Mouse (Mus musculus) ES-E14 (cell line): Measurements from ENCODE around the gene Wars. TPM values are rescaled to one million over a fixed set of nuclear protein-coding genes. Genes with fewer than 3 reads are reported as not detected.

Experiments
- DNase-seq: peaks from one replicate; pipeline ENCODE4 v3.0.0-alpha.2; 2013; ENCODE audit warnings: low read depth, low spot score
- H3K27ac ChIP-seq: 2 replicates; pipeline ENCODE4 v1.5.1; 2012; ENCODE audit warnings: low read depth, mild to moderate bottlenecking, low read length, moderate library complexity, mixed read lengths; ENCODE audit not compliant: poor library complexity, insufficient read depth, severe bottlenecking
- H3K36me3 ChIP-seq: 2 replicates; pipeline ENCODE4 v1.6.1; 2012; ENCODE audit warnings: mild to moderate bottlenecking, low read length, moderate library complexity, mixed read lengths; ENCODE audit not compliant: control insufficient read depth, poor library complexity, insufficient read depth, severe bottlenecking
- H3K4me1 ChIP-seq, 2 experiments: fragments of 150-350 bp in 1 of 2; sonication (generic) in 1 of 2; 2 replicates each; pipeline ENCODE4 v1.6.1; 2012; ENCODE audit warnings: low read length in 2 of 2, mild to moderate bottlenecking in 1 of 2, mixed read lengths in 1 of 2; ENCODE audit not compliant: control insufficient read depth in 2 of 2, insufficient read depth in 2 of 2, poor library complexity in 1 of 2
- H3K4me3 ChIP-seq, 2 experiments: fragments of 150-350 bp in 1 of 2; sonication (generic) in 1 of 2; 2 replicates each; pipeline ENCODE4 v1.5.1; 2012; ENCODE audit warnings: low read length in 2 of 2, low read depth in 1 of 2, mild to moderate bottlenecking in 1 of 2, mixed read lengths in 1 of 2; ENCODE audit not compliant: insufficient read depth in 1 of 2, poor library complexity in 1 of 2, severe bottlenecking in 1 of 2
- H3K9ac ChIP-seq: 2 replicates; pipeline ENCODE4 v1.6.1; 2012; ENCODE audit warnings: low read depth, mild to moderate bottlenecking, low read length, mixed read lengths; ENCODE audit not compliant: poor library complexity, insufficient read depth, severe bottlenecking
- H3K9me3 ChIP-seq: fragments of 150-350 bp; sonication (generic); 2 replicates; pipeline ENCODE4 v1.6.1; 2012; ENCODE audit warnings: low read depth, mild to moderate bottlenecking, low read length; ENCODE audit not compliant: control insufficient read depth, insufficient read depth
- CHD2 ChIP-seq: IDR thresholded peaks from 2 replicates; pipeline ENCODE4 v1.6.1; 2014; ENCODE audit warnings: mild to moderate bottlenecking, low read depth, low read length, inconsistent platforms
- HCFC1 ChIP-seq: IDR thresholded peaks from 2 replicates; pipeline ENCODE4 v1.6.1; 2012; ENCODE audit warnings: low read length, inconsistent platforms, borderline replicate concordance; ENCODE audit not compliant: insufficient read depth
- MAFK ChIP-seq: IDR thresholded peaks from 2 replicates; pipeline ENCODE4 v1.6.1; 2014; ENCODE audit warnings: mild to moderate bottlenecking, low read depth, low read length, inconsistent platforms; ENCODE audit not compliant: insufficient read depth
- ZC3H11A ChIP-seq: IDR thresholded peaks from 2 replicates; pipeline ENCODE4 v1.6.1; 2012; ENCODE audit warnings: low read depth, mild to moderate bottlenecking, inconsistent platforms, low read length, borderline replicate concordance
- ZNF384 ChIP-seq: IDR thresholded peaks from 2 replicates; pipeline ENCODE4 v1.6.1; 2012; ENCODE audit warnings: low read depth, low read length, inconsistent platforms
- in situ Hi-C, 2 experiments: fragments of 600-800 bp; cut with MboI; formaldehyde crosslinking; loops; one replicate each; pipeline ENCODE4 v1.15.1; 2025; ENCODE audit warnings: low sequenced_read_pairs in 2 of 2, inconsistent platforms in 1 of 2; ENCODE audit not compliant: unreplicated experiment in 2 of 2
- total RNA-seq: library from RNA; depleted of rRNA; stranded (reverse); fragments of 300-350 nt; gene quantifications from 2 replicates; pipeline ENCODE4 v1.2.3, GENCODE M21; 2012

The Wars gene
- total RNA-seq, 1 experiment: 85.2 TPM

DNA sequence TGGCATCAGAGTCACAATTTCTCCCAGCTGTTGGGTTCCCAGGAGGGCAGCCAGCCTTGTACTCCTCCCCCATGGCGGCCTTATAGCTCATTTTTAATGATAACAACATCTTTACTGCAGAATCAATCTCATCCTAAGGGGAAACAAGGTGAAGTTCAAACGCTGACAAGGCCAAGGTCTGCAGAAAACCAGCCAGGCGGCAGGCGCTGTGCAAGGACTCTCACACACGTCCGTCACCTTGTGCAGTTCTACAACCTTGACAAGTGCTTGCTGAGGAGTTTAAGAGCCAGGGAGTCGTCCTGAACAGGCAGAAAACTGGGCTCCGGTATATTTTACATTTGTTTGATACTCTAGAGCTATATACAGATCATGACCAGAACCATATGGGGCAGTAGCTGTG, 11.2 kb downstream of the Wars start:
- H3K36me3 ChIP-seq: peaks cover 45% of the 10 kb centered on the region
- no peaks in the 10 kb centered on the region for H3K9me3 ChIP-seq
- H3K27ac ChIP-seq: no peak overlapping the region
- in situ Hi-C loops: no loop called here
- H3K4me1 ChIP-seq: no peaks in the 10 kb centered on the region
- TF ChIP-seq ZC3H11A: no peak
- no peak for TF ChIP-seq CHD2
- no peak for TF ChIP-seq MAFK
- TF ChIP-seq HCFC1: no peak
- no peak for TF ChIP-seq ZNF384
- no peak for DNase-seq
- H3K9ac ChIP-seq: no peak overlapping the region
- no peak overlapping the region for H3K4me3 ChIP-seq

- H3K9me3 ChIP-seq: no peaks in the 10 kb centered on the region
- no peak overlapping the region for H3K4me3 ChIP-seq
- DNase-seq: no peak
- H3K4me1 ChIP-seq: no peaks in the 10 kb centered on the region
- peaks cover 35% of the 10 kb centered on the region for H3K36me3 ChIP-seq
- no peak overlapping the region for H3K27ac ChIP-seq
- no peak overlapping the region for H3K9ac ChIP-seq
- TF ChIP-seq ZC3H11A (no peak), MAFK (no peak)
- in situ Hi-C loops: no loop called here
These were observed 12.8 kb downstream of the Wars start for GRCm38 (mm10) chr12:108881192-108881591.

DNA sequence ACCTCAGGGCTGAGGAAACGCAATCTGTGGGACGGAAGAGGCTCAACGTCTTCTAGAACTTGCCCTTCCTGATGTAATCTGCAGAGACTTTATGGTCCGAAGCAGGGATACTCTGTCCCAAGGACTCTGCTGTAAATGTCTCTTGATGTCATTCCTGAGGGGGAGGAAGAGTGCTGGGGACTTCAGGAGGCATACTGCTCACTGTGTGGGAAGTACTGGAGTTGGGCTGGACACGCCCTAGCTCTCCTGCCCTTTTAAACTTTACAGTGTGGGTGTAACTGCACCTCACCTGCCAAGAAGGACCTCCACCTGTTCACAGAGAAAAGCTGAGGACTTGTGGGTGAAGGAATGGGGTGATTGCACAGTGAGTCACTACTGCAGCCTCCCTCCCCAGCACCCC, 13.4 kb downstream of the Wars start:
- DNase-seq: no peak
- Histone ChIP-seq H3K36me3 (peaks cover 35% of the 10 kb centered on the region), H3K9me3 (no peaks in the 10 kb centered on the region), H3K4me1 (no peaks in the 10 kb centered on the region), H3K27ac (no peak overlapping the region), H3K4me3 (no peak overlapping the region), H3K9ac (no peak overlapping the region)
- no peak for TF ChIP-seq CHD2
- no peak for TF ChIP-seq ZC3H11A
- no peak for TF ChIP-seq ZNF384
- no peak for TF ChIP-seq HCFC1
- no peak for TF ChIP-seq MAFK
- in situ Hi-C loops: no loop called here

- Histone ChIP-seq H3K4me1 (no peaks in the 10 kb centered on the region), H3K9ac (no peak overlapping the region), H3K27ac (no peak overlapping the region), H3K9me3 (no peaks in the 10 kb centered on the region), H3K4me3 (no peak overlapping the region), H3K36me3 (peaks cover 34% of the 10 kb centered on the region)
- in situ Hi-C loops: no loop called here
- no peak for DNase-seq
- no peak for TF ChIP-seq HCFC1
- TF ChIP-seq CHD2: no peak
- TF ChIP-seq ZC3H11A: no peak
- no peak for TF ChIP-seq ZNF384
- TF ChIP-seq MAFK: no peak
These were observed 14.8 kb downstream of the Wars start for GRCm38 (mm10) chr12:108879138-108879537.

GRCm38 (mm10) chr12:108873122-108873521, 20.9 kb downstream of the Wars start:
- Histone ChIP-seq H3K4me3 (no peak overlapping the region), H3K27ac (no peak overlapping the region), H3K36me3 (peaks cover 29% of the 10 kb centered on the region), H3K4me1 (no peaks in the 10 kb centered on the region), H3K9me3 (no peaks in the 10 kb centered on the region), H3K9ac (no peak overlapping the region)
- TF ChIP-seq MAFK (no peak), ZC3H11A (no peak)
- in situ Hi-C loops: no loop called here
- DNase-seq: no peak
